Mouse (Mus musculus) CD4-positive helper T cell, adult 2 months (primary cell): ENCODE data around the gene Supt5.

Source experiments
- DNase-seq: peaks from one replicate; pipeline ENCODE4 v3.0.0-alpha.2; 2012; ENCODE audit warnings: low read depth, missing footprints, low spot score

Gene Supt5

DNA sequence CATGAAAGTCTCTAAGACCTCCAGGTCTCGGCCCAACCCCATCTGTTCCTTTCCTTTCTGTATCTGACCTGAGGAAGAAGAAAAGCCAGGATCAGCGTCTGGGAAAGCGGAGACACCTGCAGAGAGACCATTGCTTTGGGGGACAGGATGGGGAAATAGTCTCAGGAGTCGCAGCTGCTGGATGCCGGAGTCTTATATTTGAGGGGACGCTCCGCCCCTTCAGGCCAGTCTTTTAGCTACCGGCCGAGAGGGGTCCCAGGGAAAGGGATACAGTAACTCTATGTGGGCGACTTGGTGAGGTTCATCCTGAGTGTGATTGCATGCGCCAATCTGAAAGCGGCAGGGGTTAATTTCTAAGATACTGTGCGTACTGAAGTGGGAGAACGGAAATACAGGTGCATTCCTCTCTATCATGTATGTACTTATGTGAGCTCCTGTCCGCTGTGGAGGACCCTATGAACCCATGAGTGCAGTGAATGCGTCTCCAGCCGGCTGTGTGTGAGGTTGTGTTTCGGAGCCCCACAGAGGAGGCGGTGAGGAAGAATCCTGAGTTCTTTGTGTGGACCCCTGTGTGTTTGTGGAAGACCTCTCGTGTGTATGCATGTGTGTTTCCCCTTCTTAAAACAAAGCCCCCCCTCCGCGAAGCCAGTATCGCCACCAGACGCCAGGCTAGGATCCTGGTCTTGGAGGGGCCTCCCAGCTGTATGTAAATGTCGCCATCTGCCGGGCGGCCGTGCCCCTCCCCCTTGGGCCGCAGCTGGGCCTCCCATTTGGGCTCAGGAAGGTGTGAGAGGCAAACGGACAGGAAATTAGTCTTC lies 36.7 kb downstream of the Supt5 start, which contains the start of gene Dll3:
Gene Dll3, minus strand, starts transcription at position 623 of the 818 bp plus-strand sequence.
- peak; percentile 31 for DNase-seq

DNA sequence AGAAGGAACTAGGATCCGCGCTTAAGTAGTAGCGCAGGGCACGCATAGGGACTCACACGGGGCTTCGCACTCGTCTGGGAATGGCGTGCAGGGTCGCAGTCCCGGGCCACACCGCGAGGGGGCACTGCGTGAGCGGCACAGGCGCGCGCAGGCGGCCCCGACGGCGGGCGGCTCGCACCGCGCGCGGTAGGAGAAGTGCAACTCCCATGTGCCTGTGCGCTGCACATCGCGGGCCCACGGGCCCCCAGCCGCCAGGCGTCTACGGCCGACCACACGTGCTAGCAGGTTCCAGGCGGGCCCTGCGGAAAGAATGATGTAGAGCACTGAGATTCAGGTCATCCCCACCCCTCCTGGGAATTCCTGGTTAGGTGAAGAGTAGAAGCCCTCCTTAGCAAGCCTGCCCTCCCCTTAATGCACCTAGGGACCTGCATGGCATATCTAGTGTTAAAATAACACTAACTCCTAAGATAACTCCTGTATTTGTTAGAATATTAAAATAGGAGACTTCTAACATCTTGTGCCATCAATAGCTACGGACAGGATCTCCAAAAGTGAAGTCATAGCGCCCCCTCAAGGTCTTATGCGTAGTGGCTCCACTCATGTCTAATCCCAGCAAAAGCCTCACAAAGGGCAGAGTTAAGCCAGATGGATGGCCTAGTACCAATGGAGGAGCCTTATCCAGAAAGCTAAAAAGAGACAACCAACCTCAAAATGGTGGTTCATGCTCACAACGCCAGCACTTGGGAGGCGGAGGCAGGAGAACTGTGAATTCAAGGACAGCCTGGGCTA lies 39.5 kb downstream of the Supt5 start:
- DNase-seq = peak; percentile 44

DNA sequence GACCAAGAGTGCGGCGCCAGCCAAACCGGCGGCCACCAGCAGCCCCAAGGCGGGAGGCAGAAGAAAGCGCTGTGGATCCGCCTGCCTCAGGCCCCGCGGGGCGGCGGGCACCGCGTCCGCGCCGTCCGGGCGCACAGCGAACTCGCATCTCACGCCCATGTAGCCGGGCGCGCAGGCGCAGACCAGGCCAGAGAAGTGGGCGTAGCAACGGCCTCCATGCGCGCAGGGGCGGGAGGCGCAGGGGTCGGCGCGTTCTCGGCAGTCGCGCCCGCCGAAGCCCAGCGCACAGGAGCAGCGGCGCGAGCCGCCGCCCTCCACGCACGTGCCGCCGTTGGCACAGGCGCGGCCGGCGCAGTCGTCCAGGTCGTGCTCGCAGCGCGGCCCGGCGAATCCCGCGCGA lies 44.1 kb downstream of the Supt5 start:
- DNase-seq = peak; percentile 47

DNA sequence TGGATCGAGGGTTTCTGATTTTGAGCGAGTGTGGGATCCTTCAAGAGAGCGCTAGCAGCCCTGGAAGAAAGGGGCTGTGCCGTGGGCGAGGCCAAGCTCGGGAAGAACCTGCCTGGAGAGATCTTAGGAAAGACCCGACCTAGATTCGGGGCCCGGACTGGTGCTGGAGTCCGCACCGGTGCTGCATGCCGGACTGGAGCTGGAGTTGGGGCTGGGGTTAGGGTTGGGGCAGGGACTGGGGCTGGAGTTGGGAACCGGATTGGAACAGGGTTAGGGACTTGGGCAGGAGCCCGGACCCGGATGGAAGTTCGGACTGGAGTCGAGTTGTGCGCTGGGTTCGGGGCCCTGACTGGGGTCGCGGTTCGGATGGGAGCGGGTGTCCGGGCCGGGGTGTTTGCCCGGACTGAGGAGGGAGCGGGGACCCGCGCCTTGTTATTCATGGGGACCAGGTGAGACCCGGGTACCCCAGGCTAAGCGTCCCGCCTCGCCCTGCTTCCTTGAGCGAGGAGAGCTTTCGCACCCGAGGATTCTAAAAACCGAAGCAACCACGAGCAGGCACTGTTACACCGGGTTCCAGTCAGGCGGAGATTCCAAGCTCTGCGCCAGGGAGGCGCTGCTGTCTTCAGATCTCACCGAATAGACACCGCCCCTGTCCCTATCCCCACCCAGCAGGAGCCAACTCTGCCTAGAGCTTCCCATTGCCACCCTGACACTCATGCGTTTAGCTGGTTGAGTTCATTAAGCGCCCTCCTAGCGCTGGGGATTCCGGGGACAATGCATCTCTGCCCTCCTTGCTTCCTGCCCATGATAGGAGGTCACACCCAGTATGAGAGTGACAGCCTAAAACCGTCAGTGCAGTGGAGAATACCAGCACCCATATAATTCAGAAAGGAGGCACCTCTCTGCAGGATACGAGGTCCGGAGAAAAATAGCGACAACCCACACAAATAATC lies 47.6 kb downstream of the Supt5 start, which contains the start of gene Selenov:
Gene Selenov, minus strand, starts transcription at position 549 of the 953 bp plus-strand sequence.
- no peak for DNase-seq

DNA sequence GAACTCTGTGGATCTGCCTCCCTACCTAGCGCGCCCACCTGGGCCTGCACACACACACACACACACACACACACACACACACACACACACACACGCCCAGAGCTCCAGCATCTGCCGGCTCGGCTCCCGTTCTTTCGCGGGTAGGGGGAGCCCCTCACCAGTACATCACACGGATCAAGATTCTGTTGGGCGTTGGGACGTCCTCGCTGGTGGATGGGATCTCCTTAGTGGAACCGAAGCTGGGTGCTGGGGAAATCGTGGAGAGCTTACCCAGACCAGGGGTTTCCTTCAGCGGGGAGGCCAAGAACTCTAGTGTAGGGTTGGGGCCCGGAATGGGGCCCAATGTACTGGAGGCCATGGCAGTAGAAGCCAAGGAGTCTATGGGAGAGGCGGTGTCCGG lies 48.4 kb downstream of the Supt5 start:
- peak; percentile 12 for DNase-seq

DNA sequence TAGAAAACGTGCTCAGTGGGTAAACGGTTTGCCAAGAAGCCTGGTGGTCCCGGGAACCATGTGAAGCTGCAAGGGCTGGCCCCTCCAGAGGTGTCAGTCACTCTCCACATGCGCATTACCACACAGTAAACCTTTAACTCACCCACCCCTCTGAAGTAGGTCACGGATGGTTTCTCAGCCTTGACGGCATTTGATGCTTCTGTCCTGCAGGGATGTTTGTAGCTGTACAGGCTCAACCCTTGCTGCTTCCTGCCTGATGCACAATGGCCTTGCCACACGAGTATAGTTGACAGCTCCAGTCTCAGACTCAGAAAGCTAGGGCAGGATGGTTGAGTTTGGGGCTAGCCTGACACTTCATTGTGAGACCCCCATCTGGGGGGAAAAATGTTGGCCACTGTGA lies 57.9 kb downstream of the Supt5 start:
- no peak for DNase-seq

DNA sequence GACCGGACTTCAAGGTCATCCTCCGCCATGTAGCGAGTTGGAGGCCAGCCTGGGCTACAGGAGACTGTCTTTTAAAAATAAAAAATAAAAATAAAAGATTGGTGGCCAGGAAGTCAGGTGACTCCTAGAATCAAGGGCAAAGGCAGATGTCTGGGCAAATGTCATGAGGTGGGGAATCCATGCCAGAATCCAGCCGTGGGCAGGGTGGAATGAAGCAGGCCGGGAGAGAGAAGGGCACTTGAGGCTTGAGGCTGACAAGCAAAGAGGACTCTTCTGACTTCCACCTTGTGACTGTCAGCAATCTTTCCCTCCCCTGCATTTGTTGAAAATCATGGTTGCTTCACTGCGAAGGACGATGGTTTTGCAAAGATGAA lies 60.3 kb downstream of the Supt5 start:
- no peak for DNase-seq

DNA sequence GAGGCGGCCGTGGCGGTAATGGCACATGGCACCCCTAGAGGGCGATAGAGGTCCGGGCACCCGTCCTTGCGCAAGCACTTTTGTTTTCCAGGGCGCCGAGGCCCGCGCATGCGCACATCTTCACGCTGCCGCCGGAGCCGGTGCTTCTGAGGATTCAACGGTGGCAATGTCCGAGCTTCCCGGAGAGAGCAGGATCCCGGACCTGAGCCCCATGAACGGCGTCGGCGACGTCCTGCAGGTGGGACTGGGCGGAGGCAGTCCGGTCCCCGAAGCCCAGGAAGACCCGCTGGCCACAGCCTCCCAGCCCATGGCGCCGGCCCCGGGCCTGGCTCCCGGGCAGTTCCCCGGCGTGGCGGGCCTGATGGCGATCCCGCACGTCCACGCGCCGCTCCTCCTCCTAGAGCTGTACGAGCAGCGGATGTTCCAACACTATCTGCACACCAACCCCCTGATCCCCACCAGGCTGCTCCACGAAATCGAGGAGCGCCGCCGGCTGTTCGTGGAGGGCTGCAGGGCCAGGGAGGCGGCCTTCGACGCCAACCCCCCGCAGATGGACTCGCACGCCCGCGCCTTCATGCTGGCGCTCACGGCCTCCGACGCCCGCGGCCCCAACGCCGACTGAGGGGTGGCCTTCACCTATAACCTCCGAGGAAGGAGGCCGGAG lies 60.8 kb downstream of the Supt5 start, which contains the start of gene Eid2b:
Gene Eid2b, plus strand, starts transcription at position 125 of the 664 bp plus-strand sequence.
- DNase-seq = peak; percentile 93

DNA sequence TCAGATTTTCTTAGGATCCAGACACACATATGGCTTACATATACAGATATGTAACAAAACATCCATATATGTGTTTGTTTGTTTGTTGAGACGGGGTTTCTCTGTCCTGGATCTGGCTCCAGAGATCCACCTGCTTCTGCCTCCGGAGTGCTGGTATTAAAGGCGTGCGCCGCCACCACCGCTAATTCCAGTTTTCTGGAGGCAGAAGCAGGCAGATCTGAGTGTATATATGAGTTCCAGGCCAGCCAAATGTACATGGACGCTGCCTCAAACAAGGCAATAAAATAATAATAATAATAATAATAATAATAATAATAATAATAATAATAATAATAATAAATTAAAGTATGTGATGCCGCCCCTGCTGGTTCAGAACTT lies 61.3 kb downstream of the Supt5 start:
- no peak for DNase-seq

DNA sequence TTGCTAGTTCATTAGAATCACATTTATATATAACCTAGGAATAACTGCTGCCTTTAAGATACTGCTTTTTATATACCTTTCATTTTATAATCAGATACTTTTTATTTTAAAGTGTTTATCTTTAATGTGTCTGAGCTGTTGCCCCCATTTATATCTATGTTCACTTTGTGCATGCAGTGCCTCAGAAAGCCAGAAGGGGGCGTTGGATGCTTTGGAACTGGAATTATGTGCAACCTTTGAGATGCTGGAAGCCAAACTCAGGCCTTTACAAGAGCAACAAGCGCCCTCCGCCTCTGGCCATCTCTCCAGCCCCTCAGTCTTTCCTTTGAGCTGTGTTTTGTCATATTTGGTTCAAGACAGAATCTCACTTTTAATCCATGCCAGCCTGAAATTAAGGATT lies 66.8 kb downstream of the Supt5 start:
- no peak for DNase-seq

DNA sequence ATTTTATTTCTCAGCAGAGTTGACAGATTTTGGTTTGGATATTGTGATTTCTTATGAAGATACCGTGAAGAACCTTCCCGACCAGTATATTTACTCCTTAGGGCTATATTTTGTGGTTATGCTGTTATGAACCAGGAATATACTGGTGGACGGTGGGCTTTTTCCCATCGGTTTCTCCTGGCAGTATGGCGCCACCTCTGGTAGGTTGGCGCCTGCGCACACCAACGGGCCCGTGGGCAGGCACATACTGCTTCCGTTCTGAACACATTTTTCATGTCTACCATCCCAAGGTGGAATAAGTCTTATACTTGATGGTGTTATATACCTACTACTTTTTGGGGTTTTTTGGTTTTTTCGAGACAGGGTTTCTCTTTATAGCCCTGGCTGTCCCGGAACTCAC lies 69.2 kb downstream of the Supt5 start:
- peak; percentile 18 for DNase-seq

DNA sequence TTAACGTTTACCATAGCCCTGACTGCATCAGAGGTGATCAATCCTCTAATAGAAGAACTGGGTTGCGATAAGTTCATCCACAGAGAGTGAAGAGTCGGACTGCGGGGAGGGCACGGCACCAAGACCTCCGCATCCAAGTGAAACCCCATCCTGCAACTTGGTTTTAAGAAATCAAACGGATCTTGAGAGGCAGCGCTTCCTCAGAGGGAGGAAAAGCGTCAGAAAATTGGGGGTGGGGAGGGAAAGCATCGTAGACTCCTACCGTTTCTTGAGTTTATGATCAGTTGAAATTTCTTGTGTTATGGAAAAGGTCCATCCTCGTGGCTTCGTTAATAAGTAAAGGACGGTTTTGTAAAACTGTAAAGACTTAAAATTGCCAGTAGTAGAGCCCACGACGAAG lies 70.0 kb downstream of the Supt5 start:
- no peak for DNase-seq

DNA sequence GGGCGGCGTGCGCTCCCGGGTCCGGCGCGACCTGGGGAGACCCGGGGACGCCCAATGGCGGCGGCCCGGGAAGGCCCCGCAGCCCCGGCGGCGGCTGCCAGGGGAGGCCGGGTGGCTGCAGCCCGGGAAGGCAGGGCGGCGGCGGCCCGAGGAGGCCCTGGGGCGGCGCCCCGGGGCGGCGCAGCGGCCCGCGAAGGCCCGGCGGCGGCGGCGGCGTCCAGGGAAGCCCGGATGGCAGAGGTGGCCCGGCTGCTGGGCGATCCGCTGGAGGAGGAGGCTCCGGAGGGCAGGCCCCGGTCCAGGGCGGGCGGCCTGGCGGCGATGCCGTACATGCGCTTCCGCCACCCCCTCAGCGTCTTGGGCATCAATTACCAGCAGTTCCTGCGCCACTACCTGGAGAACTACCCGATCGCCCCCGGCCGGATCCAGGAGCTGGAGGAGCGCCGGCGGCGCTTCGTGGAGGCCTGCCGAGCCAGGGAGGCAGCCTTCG lies 70.5 kb downstream of the Supt5 start:
- DNase-seq = peak; percentile 48

DNA sequence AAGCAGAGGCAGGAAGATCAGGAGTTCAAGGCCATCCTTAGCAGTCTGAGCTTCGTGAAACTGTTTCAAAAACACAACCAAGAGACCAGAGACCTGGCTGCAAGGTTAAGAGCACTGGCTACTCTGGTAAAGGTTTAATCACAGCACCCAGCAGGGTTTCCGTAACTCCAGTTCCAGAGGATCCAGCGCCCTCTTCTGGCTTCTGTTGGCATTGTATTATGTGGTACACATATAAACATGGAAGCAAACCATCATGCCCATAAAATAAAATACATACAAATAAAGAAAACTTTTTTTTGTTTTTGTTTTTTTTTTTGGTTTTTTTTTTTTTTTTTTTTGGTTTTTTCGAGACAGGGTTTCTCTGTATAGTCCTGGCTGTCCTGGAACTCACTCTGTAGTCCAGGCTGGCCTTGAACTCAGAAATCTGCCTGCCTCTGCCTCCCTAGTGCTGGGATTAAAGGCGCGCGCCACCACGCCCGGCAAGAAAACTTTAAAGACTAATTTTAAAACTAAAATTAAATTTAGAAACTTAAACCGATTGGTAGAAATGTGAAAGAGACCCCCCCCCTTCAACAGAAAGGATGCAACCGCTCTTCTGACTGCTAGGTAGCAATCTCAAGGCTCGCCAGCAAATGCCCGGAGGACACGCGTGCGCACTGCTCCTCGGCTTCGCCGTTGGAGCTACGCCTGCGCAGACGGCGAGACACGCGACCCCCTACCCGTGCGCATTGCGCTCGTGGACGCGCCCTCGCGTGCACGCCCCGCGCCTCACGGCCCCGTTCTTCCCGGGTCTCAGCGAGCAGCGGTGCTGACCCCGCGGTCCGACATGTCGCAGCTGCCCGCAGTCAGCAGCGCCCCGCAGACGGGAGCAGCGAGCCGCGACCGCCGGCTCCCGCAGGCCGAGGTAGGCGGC lies 71.2 kb downstream of the Supt5 start, which contains the start of gene Eid2:
Gene Eid2, plus strand, starts transcription at position 753 of the 913 bp plus-strand sequence.
- DNase-seq = peak; percentile 79

DNA sequence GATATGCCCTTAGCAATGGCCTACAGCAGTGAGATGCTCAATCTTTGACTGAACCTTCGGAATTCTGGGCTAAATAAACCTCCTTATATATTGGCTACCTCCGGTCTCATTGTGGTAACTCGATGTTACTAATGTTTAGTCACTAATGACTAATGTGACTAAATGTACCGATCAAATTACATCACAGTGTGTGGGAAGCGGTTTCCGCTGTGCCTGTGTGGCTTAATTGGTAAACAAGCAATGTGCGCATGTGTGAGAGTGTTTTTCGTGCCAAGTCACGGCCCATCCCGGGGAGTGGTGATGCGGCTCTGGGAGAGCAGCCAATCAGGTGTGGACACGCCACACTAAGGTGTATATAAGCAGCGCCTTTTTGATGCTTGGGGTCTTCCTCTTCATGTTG lies 73.2 kb downstream of the Supt5 start:
- DNase-seq = no peak
